Comparison of ENCODE assay signal across 8 mouse cellular contexts in genomic region chr12:71863846-71864543, GRCm38 (mm10). TPM values are rescaled to one million over a fixed set of nuclear protein-coding genes. Genes with fewer than 3 reads are reported as not detected.
DNase-seq lines count a peak whose midpoint lies in the region; ATAC-seq lines count a peak whose summit lies in the region.

No protein-coding gene starts in this region.

- H3K27me3 ChIP-seq in midbrain, embryonic 16.5 days (ENCODE audit: control insufficient read depth, insufficient read depth, low read depth, low read length) = no peaks in the 10 kb centered on the region

- H3K9ac ChIP-seq in midbrain, embryonic 16.5 days (ENCODE audit: low read depth, low read length) = no peak overlapping the region

- H3K4me3 ChIP-seq in midbrain, embryonic 16.5 days (ENCODE audit: low read depth, low read length) = no peak overlapping the region

- peaks cover 11% of the 10 kb centered on the region for H3K4me1 ChIP-seq in midbrain, embryonic 16.5 days (ENCODE audit: control insufficient read depth, insufficient read depth, low read length)

- DNase-seq in CD4-positive, CD25-positive, alpha-beta regulatory T cell, adult 2 months (ENCODE audit: low read depth, low spot score) = peak; percentile 38
- peak; percentile 60 for DNase-seq in brain, adult 2 months (ENCODE audit: low read depth, low spot score)
- DNase-seq in heart, adult 9 months (ENCODE audit: low spot score in 2 of 2) = peak; percentile 89 to 92
- peak; percentile 36 to 59 for DNase-seq in kidney, postnatal 36 days
- no peak for DNase-seq in testis, postnatal 14 days (ENCODE audit: low spot score)
- DNase-seq in thymus, adult 18-20 months = no peak
- DNase-seq in cerebellum, adult 11 months = no peak

- no peak overlapping the region for H3K27ac ChIP-seq in midbrain, embryonic 16.5 days (ENCODE audit: low read length)

- WGBS in midbrain, embryonic 16.5 days = 67% methylated on average over 10 of the region's 10 CpGs

- no peak for ATAC-seq in midbrain, embryonic 16.5 days

- H3K9me3 ChIP-seq in midbrain, embryonic 16.5 days (replicated peaks; ENCODE audit: control insufficient read depth, low read length, poor library complexity, severe bottlenecking) = no peaks in the 10 kb centered on the region

- H3K4me2 ChIP-seq in midbrain, embryonic 16.5 days (ENCODE audit: low read length) = no peak overlapping the region

- no peaks in the 10 kb centered on the region for H3K36me3 ChIP-seq in midbrain, embryonic 16.5 days (ENCODE audit: control insufficient read depth, insufficient read depth, low read length)

RNA-seq across cellular contexts. Expression of gene Daam1, which starts 33.1 kb away (rescaled TPM):
- 33.0 and 33.4 TPM in 2 replicates for polyA plus RNA-seq in midbrain, embryonic 16.5 days (2015; fragmentation: Nextera tagmentation; extraction: Ambion mirVana)

Comparison
In these comparisons a context has a peak if more than half of its experiments do, and no peak if none do; other contexts are left out.
1. DNase-seq: peak in CD4-positive, CD25-positive, alpha-beta regulatory T cell, adult 2 months (single experiment), brain, adult 2 months (single experiment), heart, adult 9 months (2 of 2) and kidney, postnatal 36 days (2 of 2); none in testis, postnatal 14 days (single experiment), thymus, adult 18-20 months (0 of 2) and cerebellum, adult 11 months (single experiment).